Mouse (Mus musculus) ES-E14 (cell line): ENCODE data around the gene Eif3l.

Experiments used
- CHD2 ChIP-seq: IDR thresholded peaks from 2 replicates; pipeline ENCODE4 v1.6.1; 2014; ENCODE audit warnings: mild to moderate bottlenecking, low read depth, low read length, inconsistent platforms
- HCFC1 ChIP-seq: IDR thresholded peaks from 2 replicates; pipeline ENCODE4 v1.6.1; 2012; ENCODE audit warnings: low read length, inconsistent platforms, borderline replicate concordance; ENCODE audit not compliant: insufficient read depth
- MAFK ChIP-seq: IDR thresholded peaks from 2 replicates; pipeline ENCODE4 v1.6.1; 2014; ENCODE audit warnings: mild to moderate bottlenecking, low read depth, low read length, inconsistent platforms; ENCODE audit not compliant: insufficient read depth
- ZC3H11A ChIP-seq: IDR thresholded peaks from 2 replicates; pipeline ENCODE4 v1.6.1; 2012; ENCODE audit warnings: low read depth, mild to moderate bottlenecking, inconsistent platforms, low read length, borderline replicate concordance
- ZNF384 ChIP-seq: IDR thresholded peaks from 2 replicates; pipeline ENCODE4 v1.6.1; 2012; ENCODE audit warnings: low read depth, low read length, inconsistent platforms

- TF ChIP-seq CHD2 (no peak), ZC3H11A (no peak), ZNF384 (no peak), HCFC1 (no peak), MAFK (no peak)
Measured at GRCm38 (mm10) chr15:79101531-79101930, 26.6 kb downstream of the Eif3l start.
